Mouse (Mus musculus) ES-E14 (cell line): Measurements from ENCODE around the gene Fgfbp3. TPM values are rescaled to one million over a fixed set of nuclear protein-coding genes. Genes with fewer than 3 reads are reported as not detected.
"Not testable (repeated sequence)": the region's sequence is repeated elsewhere in the genome, so short reads cannot be mapped to it uniquely, and the experiment has no call there.

Experiments
- DNase-seq: peaks from one replicate; pipeline ENCODE4 v3.0.0-alpha.2; 2013; ENCODE audit warnings: low read depth, low spot score
- H3K27ac ChIP-seq: 2 replicates; pipeline ENCODE4 v1.5.1; 2012; ENCODE audit warnings: low read depth, mild to moderate bottlenecking, low read length, moderate library complexity, mixed read lengths; ENCODE audit not compliant: poor library complexity, insufficient read depth, severe bottlenecking
- H3K36me3 ChIP-seq: 2 replicates; pipeline ENCODE4 v1.6.1; 2012; ENCODE audit warnings: mild to moderate bottlenecking, low read length, moderate library complexity, mixed read lengths; ENCODE audit not compliant: control insufficient read depth, poor library complexity, insufficient read depth, severe bottlenecking
- H3K4me1 ChIP-seq, 2 experiments: fragments of 150-350 bp in 1 of 2; sonication (generic) in 1 of 2; 2 replicates each; pipeline ENCODE4 v1.6.1; 2012; ENCODE audit warnings: low read length in 2 of 2, mild to moderate bottlenecking in 1 of 2, mixed read lengths in 1 of 2; ENCODE audit not compliant: control insufficient read depth in 2 of 2, insufficient read depth in 2 of 2, poor library complexity in 1 of 2
- H3K4me3 ChIP-seq, 2 experiments: fragments of 150-350 bp in 1 of 2; sonication (generic) in 1 of 2; 2 replicates each; pipeline ENCODE4 v1.5.1; 2012; ENCODE audit warnings: low read length in 2 of 2, low read depth in 1 of 2, mild to moderate bottlenecking in 1 of 2, mixed read lengths in 1 of 2; ENCODE audit not compliant: insufficient read depth in 1 of 2, poor library complexity in 1 of 2, severe bottlenecking in 1 of 2
- H3K9ac ChIP-seq: 2 replicates; pipeline ENCODE4 v1.6.1; 2012; ENCODE audit warnings: low read depth, mild to moderate bottlenecking, low read length, mixed read lengths; ENCODE audit not compliant: poor library complexity, insufficient read depth, severe bottlenecking
- H3K9me3 ChIP-seq: fragments of 150-350 bp; sonication (generic); 2 replicates; pipeline ENCODE4 v1.6.1; 2012; ENCODE audit warnings: low read depth, mild to moderate bottlenecking, low read length; ENCODE audit not compliant: control insufficient read depth, insufficient read depth
- CHD2 ChIP-seq: IDR thresholded peaks from 2 replicates; pipeline ENCODE4 v1.6.1; 2014; ENCODE audit warnings: mild to moderate bottlenecking, low read depth, low read length, inconsistent platforms
- HCFC1 ChIP-seq: IDR thresholded peaks from 2 replicates; pipeline ENCODE4 v1.6.1; 2012; ENCODE audit warnings: low read length, inconsistent platforms, borderline replicate concordance; ENCODE audit not compliant: insufficient read depth
- MAFK ChIP-seq: IDR thresholded peaks from 2 replicates; pipeline ENCODE4 v1.6.1; 2014; ENCODE audit warnings: mild to moderate bottlenecking, low read depth, low read length, inconsistent platforms; ENCODE audit not compliant: insufficient read depth
- ZC3H11A ChIP-seq: IDR thresholded peaks from 2 replicates; pipeline ENCODE4 v1.6.1; 2012; ENCODE audit warnings: low read depth, mild to moderate bottlenecking, inconsistent platforms, low read length, borderline replicate concordance
- ZNF384 ChIP-seq: IDR thresholded peaks from 2 replicates; pipeline ENCODE4 v1.6.1; 2012; ENCODE audit warnings: low read depth, low read length, inconsistent platforms
- in situ Hi-C, 2 experiments: fragments of 600-800 bp; cut with MboI; formaldehyde crosslinking; loops; one replicate each; pipeline ENCODE4 v1.15.1; 2025; ENCODE audit warnings: low sequenced_read_pairs in 2 of 2, inconsistent platforms in 1 of 2; ENCODE audit not compliant: unreplicated experiment in 2 of 2
- total RNA-seq: library from RNA; depleted of rRNA; stranded (reverse); fragments of 300-350 nt; gene quantifications from 2 replicates; pipeline ENCODE4 v1.2.3, GENCODE M21; 2012; rRNA removed

The Fgfbp3 gene
- 0.80 and 0.85 TPM in 2 replicates for total RNA-seq

DNA sequence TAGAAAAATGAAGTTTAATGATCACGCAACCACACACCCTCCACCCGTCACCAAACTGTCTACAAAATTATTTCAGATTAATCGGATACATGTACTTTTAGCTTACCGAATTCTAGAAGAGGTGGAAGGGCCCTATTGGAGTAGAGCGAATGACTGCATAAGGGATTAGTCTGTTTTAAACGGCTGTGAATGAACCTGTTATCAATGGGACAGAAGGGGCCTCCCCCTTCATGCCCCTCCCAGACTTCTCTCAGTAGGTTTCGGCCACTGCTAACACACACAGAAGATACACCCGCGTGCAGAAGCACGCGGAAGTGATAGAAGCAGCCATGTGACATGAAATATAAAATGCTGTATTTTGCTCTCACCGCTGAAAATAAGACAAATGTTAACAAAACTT is at the start of gene Fgfbp3:
Fgfbp3 (minus strand) TSS at position 150 of the 400 bp plus-strand sequence.
- Histone ChIP-seq H3K27ac (no peak within 1 kb of the TSS), H3K36me3 (no peaks in the 10 kb centered on the region), H3K4me1 (no peaks in the 10 kb centered on the region), H3K9ac (peak within 1 kb of the TSS; percentile 87), H3K4me3 (peak within 1 kb of the TSS; percentile 80 to 93), H3K9me3 (no peaks in the 10 kb centered on the region)
- in situ Hi-C loops = no loop called here
- TF ChIP-seq HCFC1 (no peak), CHD2 (no peak), ZC3H11A (no peak), MAFK (no peak), ZNF384 (no peak)
- no peak for DNase-seq

DNA sequence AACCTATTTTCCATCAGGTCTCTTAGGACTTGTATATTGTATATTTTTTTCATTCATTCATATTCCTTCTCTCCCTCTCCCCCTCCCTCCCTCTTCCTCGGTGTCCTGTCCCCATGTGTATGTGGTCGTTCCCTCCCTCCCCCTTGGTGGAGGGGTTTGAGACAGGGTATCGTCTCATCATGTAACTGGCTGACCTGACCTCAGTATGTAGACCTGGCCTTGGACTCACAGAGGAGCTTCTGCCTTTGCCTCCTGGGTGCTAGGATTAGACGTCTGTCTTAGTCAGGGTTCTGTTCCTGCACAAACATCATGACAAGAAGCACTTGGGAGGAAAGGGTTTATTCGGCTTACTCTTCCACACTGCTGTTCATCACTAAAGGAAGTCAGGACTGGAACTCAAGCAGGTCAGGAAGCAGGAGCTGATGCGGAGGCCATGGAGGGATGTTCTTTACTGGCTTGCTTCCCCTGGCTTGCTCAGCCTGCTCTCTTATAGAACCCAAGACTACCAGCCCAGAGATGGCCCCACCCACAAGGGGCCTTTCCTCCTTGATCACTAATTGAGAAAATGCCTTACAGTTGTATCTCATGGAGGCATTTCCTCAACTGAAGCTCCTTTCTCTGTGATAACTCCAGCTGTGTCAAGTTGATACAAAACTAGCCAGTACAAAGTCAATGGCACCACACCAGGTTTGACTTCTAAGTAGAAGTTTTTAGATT is 43.3 kb upstream of the Fgfbp3 start:
- H3K9ac ChIP-seq, in situ Hi-C loops, DNase-seq, H3K27ac ChIP-seq, H3K36me3 ChIP-seq, H3K9me3 ChIP-seq, H3K4me1 ChIP-seq, H3K4me3 ChIP-seq: not testable (repeated sequence)

DNA sequence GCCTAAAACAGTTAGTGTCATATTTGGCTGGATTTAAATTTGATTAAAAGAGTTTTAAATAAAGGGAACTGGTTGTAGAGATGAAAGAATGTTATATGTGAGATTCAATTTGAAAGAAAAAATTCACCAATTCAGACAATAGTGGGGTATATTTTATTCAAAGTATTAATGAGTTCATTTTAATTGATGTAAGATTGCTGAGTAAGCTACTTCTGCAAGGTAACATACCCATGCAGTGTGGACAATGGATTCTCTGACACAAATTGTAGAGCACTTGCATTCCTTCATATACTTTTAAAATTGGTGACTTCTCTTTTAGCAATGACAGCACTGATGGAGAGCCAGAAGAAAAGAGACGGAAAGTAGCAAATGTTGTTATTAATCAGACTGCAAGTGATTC is 41.9 kb upstream of the Fgfbp3 start:
- peaks cover 4% of the 10 kb centered on the region for H3K36me3 ChIP-seq
- 0 out of 2 replicates have a peak, but pooled peaks have one; percentile 20 for TF ChIP-seq MAFK
- TF ChIP-seq CHD2 = no peak

DNA sequence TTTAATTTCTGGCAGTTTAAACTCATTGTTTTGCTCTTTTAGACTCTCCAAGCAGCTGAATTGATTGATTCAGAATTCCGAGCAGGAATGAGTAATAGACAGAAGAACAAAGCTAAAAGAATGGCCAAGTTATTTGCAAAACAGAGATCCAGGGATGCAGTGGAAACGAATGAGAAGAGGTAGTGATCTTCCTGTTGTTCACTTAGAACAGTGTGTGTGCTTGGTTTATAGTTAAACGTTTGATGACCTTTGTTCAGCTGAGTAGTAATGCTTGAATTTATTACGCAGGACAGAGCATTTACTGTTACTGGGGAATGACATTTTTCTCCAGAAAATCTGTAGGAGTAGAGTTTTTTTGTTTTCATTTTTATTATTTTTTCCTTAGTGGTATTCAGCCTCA is 38.9 kb upstream of the Fgfbp3 start:
- in situ Hi-C loops = no loop called here
- Histone ChIP-seq H3K4me1 (peaks cover 0 to 2% of the 10 kb centered on the region in 2 experiments; a peak in 2 of 4 replicates), H3K36me3 (peaks cover 4% of the 10 kb centered on the region), H3K4me3 (no peak overlapping the region), H3K27ac (no peak overlapping the region), H3K9me3 (no peaks in the 10 kb centered on the region), H3K9ac (no peak overlapping the region)
- no peak for DNase-seq
- TF ChIP-seq CHD2 (no peak), ZC3H11A (no peak), ZNF384 (no peak), MAFK (no peak), HCFC1 (no peak)

More for the DNA sequence above, 41.9 kb upstream of the Fgfbp3 start:
- no peak for DNase-seq
- no peak overlapping the region for H3K9ac ChIP-seq
- no peak overlapping the region for H3K27ac ChIP-seq
- no peaks in the 10 kb centered on the region for H3K9me3 ChIP-seq
- peaks cover 0 to 2% of the 10 kb centered on the region in 2 experiments; a peak in 2 of 4 replicates for H3K4me1 ChIP-seq
- in situ Hi-C loops = no loop called here
- H3K4me3 ChIP-seq = no peak overlapping the region

DNA sequence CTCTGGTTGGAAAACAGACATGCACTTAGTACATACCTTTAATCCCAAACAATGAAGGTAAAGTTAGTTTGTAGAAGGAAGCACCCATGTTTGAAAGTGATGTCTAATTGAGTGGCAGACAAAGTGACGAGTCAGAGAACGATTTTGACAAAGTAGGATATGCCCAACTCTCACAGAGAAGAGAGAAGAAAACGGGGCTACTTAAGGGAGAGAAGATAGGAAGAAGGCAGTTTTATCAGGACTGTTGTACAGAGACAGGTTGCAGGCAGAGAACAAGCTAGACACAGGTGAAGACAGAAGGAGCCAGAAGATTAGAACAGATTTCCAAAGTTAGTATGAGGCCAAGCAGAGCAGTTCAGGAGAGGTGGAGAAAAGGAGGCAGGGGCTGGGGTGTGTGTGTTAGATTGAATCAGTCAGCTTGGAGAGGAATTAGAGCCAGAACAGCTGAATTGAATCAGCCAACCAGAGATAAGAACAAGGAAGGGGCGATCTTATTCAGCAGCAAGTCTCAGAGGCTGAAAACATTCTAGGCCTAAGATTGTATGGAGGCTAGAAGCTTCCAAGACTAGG is 34.3 kb upstream of the Fgfbp3 start:
- in situ Hi-C loops = no loop called here
- no peak for TF ChIP-seq ZC3H11A
- no peak for TF ChIP-seq ZNF384
- TF ChIP-seq HCFC1 = no peak
- TF ChIP-seq CHD2 = no peak
- no peak for TF ChIP-seq MAFK
- H3K9me3 ChIP-seq = no peaks in the 10 kb centered on the region
- no peaks in the 10 kb centered on the region; the same call in none of the 2 replicates for H3K36me3 ChIP-seq
- DNase-seq = no peak
- H3K4me1 ChIP-seq = peaks cover 0 to 1% of the 10 kb centered on the region in 2 experiments; a peak in 1 of 4 replicates
- H3K4me3 ChIP-seq = no peak overlapping the region
- no peak overlapping the region for H3K27ac ChIP-seq
- H3K9ac ChIP-seq = no peak overlapping the region
